Mouse (Mus musculus) CH12.LX (cell line): ENCODE data around the gene Nme3. TPM values are rescaled to one million over a fixed set of nuclear protein-coding genes. Genes with fewer than 3 reads are reported as not detected.

Source experiments
- DNase-seq: peaks from one replicate; pipeline ENCODE4 v3.0.0-alpha.2; 2013; ENCODE audit errors: extremely low read depth
- H3K27ac ChIP-seq: 2 replicates; pipeline ENCODE4 v1.5.1; 2012; ENCODE audit warnings: low read depth, mild to moderate bottlenecking, control low read depth, moderate library complexity; ENCODE audit not compliant: insufficient read depth
- H3K27me3 ChIP-seq: replicated peaks from 2 replicates; pipeline ENCODE3; 2012; ENCODE audit warnings: inconsistent platforms
- H3K36me3 ChIP-seq, 2 experiments: replicated peaks in 1 of 2; 2 replicates each; pipeline versions ENCODE3 to v1.6.1; 2012; ENCODE audit warnings: inconsistent platforms in 1 of 2, low read length in 1 of 2, mild to moderate bottlenecking in 1 of 2, mixed read lengths in 1 of 2, moderate library complexity in 1 of 2; ENCODE audit not compliant: control insufficient read depth in 1 of 2, insufficient read depth in 1 of 2
- H3K4me1 ChIP-seq, 2 experiments: 2 replicates each; pipeline ENCODE4 v1.6.1; 2012; ENCODE audit warnings: inconsistent platforms in 1 of 2, moderate library complexity in 1 of 2; ENCODE audit not compliant: insufficient read depth in 2 of 2, control insufficient read depth in 1 of 2
- H3K4me2 ChIP-seq: 2 replicates; pipeline ENCODE4 v1.6.1; 2012; ENCODE audit warnings: low read depth, mild to moderate bottlenecking, control low read depth; ENCODE audit not compliant: poor library complexity, insufficient read depth, severe bottlenecking
- H3K4me3 ChIP-seq, 3 experiments: fragments of 150-350 bp in 1 of 3; sonication (generic) in 1 of 3; replicated peaks in 1 of 3; 2 replicates each; pipeline versions ENCODE3 to v1.5.1; 2011 to 2012; ENCODE audit warnings: low read depth in 2 of 3, low read length in 2 of 3, mild to moderate bottlenecking in 2 of 3, moderate library complexity in 2 of 3, control low read depth in 1 of 3, improper control_type of control experiment in 1 of 3, inconsistent platforms in 1 of 3, mixed read lengths in 1 of 3; ENCODE audit not compliant: poor library complexity in 1 of 3
- H3K79me2 ChIP-seq: replicated peaks from 2 replicates; pipeline ENCODE4 v1.6.1; 2012; ENCODE audit warnings: mild to moderate bottlenecking, moderate library complexity; ENCODE audit not compliant: control insufficient read depth, poor library complexity, insufficient read depth, severe bottlenecking; ENCODE audit errors: extremely low read depth
- H3K9ac ChIP-seq: 2 replicates; pipeline ENCODE4 v1.6.1; 2012; ENCODE audit warnings: low read depth, mild to moderate bottlenecking, control low read depth, moderate library complexity; ENCODE audit not compliant: insufficient read depth
- H3K9me3 ChIP-seq: replicated peaks from 2 replicates; pipeline ENCODE3; 2012; ENCODE audit warnings: low read length, inconsistent platforms, mixed read lengths
- BHLHE40 ChIP-seq: IDR thresholded peaks from 2 replicates; pipeline ENCODE4 v1.6.1; 2011; ENCODE audit warnings: mild to moderate bottlenecking, low read depth, low read length, improper control_type of control experiment
- CTCF ChIP-seq, 2 experiments: IDR thresholded peaks in 1 of 2; conservative IDR thresholded peaks in 1 of 2; 2 replicates each; pipeline ENCODE4 v1.5.1; 2011 to 2012; ENCODE audit warnings: low read depth in 2 of 2, low read length in 2 of 2, improper control_type of control experiment in 1 of 2, inconsistent platforms in 1 of 2, mild to moderate bottlenecking in 1 of 2, moderate library complexity in 1 of 2
- E2F4 ChIP-seq: IDR thresholded peaks from 2 replicates; pipeline ENCODE4 v1.6.1; 2011; ENCODE audit warnings: low read depth, low read length, improper control_type of control experiment; ENCODE audit not compliant: insufficient replicate concordance
- EP300 ChIP-seq: IDR thresholded peaks from 2 replicates; pipeline ENCODE4 v1.6.1; 2011; ENCODE audit warnings: low read length, improper control_type of control experiment
- ETS1 ChIP-seq: conservative IDR thresholded peaks from 2 replicates; pipeline ENCODE4 v1.6.1; 2012; ENCODE audit warnings: low read depth, mild to moderate bottlenecking, inconsistent platforms, low read length, improper control_type of control experiment, moderate library complexity
- IRF4 ChIP-seq: IDR thresholded peaks from 2 replicates; pipeline ENCODE4 v1.6.1; 2014; ENCODE audit warnings: low read depth, mild to moderate bottlenecking, inconsistent platforms, low read length, improper control_type of control experiment
- JUND ChIP-seq: conservative IDR thresholded peaks from 2 replicates; pipeline ENCODE4 v1.6.1; 2011; ENCODE audit warnings: low read depth, low read length, improper control_type of control experiment
- MAFK ChIP-seq: IDR thresholded peaks from 2 replicates; pipeline ENCODE4 v1.6.1; 2011; ENCODE audit warnings: low read length, improper control_type of control experiment; ENCODE audit not compliant: insufficient replicate concordance
- MAX ChIP-seq: IDR thresholded peaks from 2 replicates; pipeline ENCODE4 v1.6.1; 2011; ENCODE audit warnings: low read length, improper control_type of control experiment
- MYC ChIP-seq: IDR thresholded peaks from 2 replicates; pipeline ENCODE4 v1.6.1; 2011; ENCODE audit warnings: low read depth, mild to moderate bottlenecking, improper control_type of control experiment, low read length
- PAX5 ChIP-seq: IDR thresholded peaks from 2 replicates; pipeline ENCODE4 v1.6.1; 2012; ENCODE audit warnings: low read length, inconsistent platforms, mixed read lengths
- POLR2AphosphoS2 ChIP-seq: IDR thresholded peaks from 2 replicates; pipeline ENCODE4 v1.6.1; 2011; ENCODE audit warnings: low read depth, low read length, improper control_type of control experiment
- SIN3A ChIP-seq: IDR thresholded peaks from 2 replicates; pipeline ENCODE4 v1.6.1; 2012; ENCODE audit warnings: low read length, improper control_type of control experiment, inconsistent platforms
- SMC3 ChIP-seq: IDR thresholded peaks from 2 replicates; pipeline ENCODE4 v1.6.1; 2011; ENCODE audit warnings: low read depth, low read length, improper control_type of control experiment
- UBTF ChIP-seq: IDR thresholded peaks from 2 replicates; pipeline ENCODE4 v1.6.1; 2012; ENCODE audit warnings: low read depth, mild to moderate bottlenecking, inconsistent platforms, low read length, improper control_type of control experiment, moderate library complexity
- USF1 ChIP-seq: IDR thresholded peaks from 2 replicates; pipeline ENCODE4 v1.6.1; 2014; ENCODE audit warnings: low read depth, mild to moderate bottlenecking, inconsistent platforms, low read length, improper control_type of control experiment
- ZC3H11A ChIP-seq: IDR thresholded peaks from 2 replicates; pipeline ENCODE4 v1.6.1; 2012; ENCODE audit warnings: low read depth, mild to moderate bottlenecking, inconsistent platforms, low read length, improper control_type of control experiment
- ZMIZ1 ChIP-seq: IDR thresholded peaks from 2 replicates; pipeline ENCODE4 v1.6.1; 2012; ENCODE audit warnings: low read depth, mild to moderate bottlenecking, inconsistent platforms, low read length, improper control_type of control experiment
- dilution Hi-C: fragments of 300-500 bp; cut with MboI; formaldehyde crosslinking; loops from 2 replicates; pipeline ENCODE4 v1.14.3; 2020; ENCODE audit warnings: low sequenced_read_pairs; ENCODE audit not compliant: extremely low pct_unique_long_range_greater_than_20kb, extremely low pct_ligation_motif_present
- in situ Hi-C: fragments of 300-500 bp; cut with MboI; formaldehyde crosslinking; loops from 3 replicates; pipeline ENCODE4 v1.14.3; 2019; ENCODE audit warnings: low sequenced_read_pairs, low pct_ligation_motif_present, low pct_unique_long_range_greater_than_20kb, mixed read lengths
- polyA plus RNA-seq: library from polyadenylated mRNA; unstranded; fragments of >175 nt; gene quantifications from 2 replicates; pipeline ENCODE4 v1.2.1, GENCODE M21; 2012; ENCODE audit warnings: low read depth; ENCODE audit not compliant: insufficient read length
- total RNA-seq, 2 experiments: library from RNA; depleted of rRNA; stranded (reverse); fragments of 300-350 nt in 1 of 2; fragments of >200 nt in 1 of 2; gene quantifications; 2 replicates each; pipeline ENCODE4 v1.2.3; 2012 to 2014

The Nme3 gene
- total and polyA plus RNA-seq, 3 experiments: 11.4 to 16.7 (median 13.8) TPM

GRCm38 (mm10) chr17:24884391-24884790 lies 11.9 kb upstream of the Nme3 start:
- dilution Hi-C loops (no loop called here), in situ Hi-C loops (no loop called here)
- Histone ChIP-seq H3K79me2 (peaks cover 17% of the 10 kb centered on the region), H3K36me3 (peaks cover 36 to 77% of the 10 kb centered on the region in 2 experiments), H3K27ac (no peak overlapping the region), H3K4me3 (no peak overlapping the region), H3K9me3 (no peaks in the 10 kb centered on the region), H3K9ac (no peak overlapping the region), H3K4me2 (no peak overlapping the region), H3K4me1 (peaks cover 9 to 53% of the 10 kb centered on the region in 2 experiments), H3K27me3 (no peaks in the 10 kb centered on the region)
- no peak for TF ChIP-seq EP300
- TF ChIP-seq MAX: no peak
- no peak for TF ChIP-seq SIN3A
- no peak for TF ChIP-seq ZMIZ1
- TF ChIP-seq ETS1: no peak
- TF ChIP-seq PAX5: no peak
- TF ChIP-seq UBTF: no peak
- TF ChIP-seq E2F4: no peak
- TF ChIP-seq ZC3H11A: no peak
- TF ChIP-seq JUND: no peak
- no peak for TF ChIP-seq MYC
- TF ChIP-seq POLR2AphosphoS2: no peak
- no peak for TF ChIP-seq IRF4
- no peak for TF ChIP-seq BHLHE40
- TF ChIP-seq MAFK: no peak
- no peak for TF ChIP-seq CTCF (conservative IDR thresholded peaks at IDR 0.05 in 1 of 2, IDR thresholded peaks at IDR 0.05 in 1 of 2; ENCODE audit: low read depth in 2 of 2, low read length in 2 of 2)
- DNase-seq: no peak

- Histone ChIP-seq H3K4me2 (peak overlapping the region; percentile 82), H3K4me3 (peak overlapping the region; percentile 89 to 94 (median 92)), H3K27ac (no peak overlapping the region; the same call in 1 of the 2 replicates), H3K27me3 (no peaks in the 10 kb centered on the region), H3K4me1 (peaks cover 11 to 62% of the 10 kb centered on the region in 2 experiments), H3K79me2 (peaks cover 17% of the 10 kb centered on the region), H3K9ac (peak overlapping the region; percentile 37), H3K36me3 (peaks cover 44 to 78% of the 10 kb centered on the region in 2 experiments), H3K9me3 (no peaks in the 10 kb centered on the region)
- TF ChIP-seq USF1 (no peak), JUND (no peak), BHLHE40 (peak; percentile 81), MAFK (no peak), MAX (no peak), E2F4 (no peak), SMC3 (no peak)
- DNase-seq: no peak
- in situ Hi-C loops: loop anchor here (5.0 kb wide), 2 partner anchors 33 to 143 kb away; partner anchors contain the start of gene Fahd1
- dilution Hi-C loops: no loop called here
Observed at GRCm38 (mm10) chr17:24885356-24886133, 10.8 kb upstream of the Nme3 start.
